Mouse (Mus musculus): ENCODE data around the gene Fxyd4.
A peak's percentile ranks its signal among the peaks of the same experiment; 100 is the strongest.

DNA sequence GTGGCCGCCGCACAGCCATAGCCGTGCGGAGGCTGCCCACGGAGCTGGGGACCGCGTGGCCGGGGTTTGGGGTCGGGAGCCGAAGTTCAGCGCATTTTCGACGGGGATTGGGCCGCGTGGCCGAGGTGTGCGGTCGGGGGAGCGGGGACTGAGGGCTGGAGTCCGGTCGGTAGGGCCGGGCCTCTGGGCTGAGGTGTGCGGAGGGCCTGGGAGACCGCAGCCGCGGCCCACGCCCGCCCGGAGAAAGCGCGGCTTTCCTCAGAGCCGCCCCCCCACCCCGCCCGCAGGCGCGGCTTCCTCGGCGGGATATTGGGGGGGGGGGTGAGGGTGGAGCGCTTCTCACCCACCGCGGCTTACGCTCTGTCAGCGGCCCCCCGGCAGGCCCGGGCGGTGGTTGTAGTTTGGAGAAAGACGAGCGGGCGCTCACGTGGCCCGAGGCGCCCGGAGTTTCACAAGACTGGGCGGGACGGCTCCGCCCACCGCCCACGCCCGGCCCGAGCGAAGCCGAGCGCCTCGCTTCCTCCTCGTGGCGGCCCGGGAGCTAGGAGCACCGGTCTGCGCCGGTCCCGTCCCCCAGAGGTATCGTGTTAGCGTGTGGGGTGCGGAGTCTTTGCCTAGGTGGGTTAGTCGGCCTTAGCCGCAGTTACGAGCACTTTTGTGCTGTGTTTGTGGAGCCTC is 30.1 kb downstream of the Fxyd4 start:
- TF ChIP-seq CTCF (IDR thresholded peaks at IDR 0.05; ENCODE audit: low read depth, low read length) (0 out of 2 replicates have a peak, but pooled peaks have one; percentile 2), POLR2A (IDR thresholded peaks at IDR 0.05; ENCODE audit: extremely low read depth, insufficient read depth, low read length) (peak; percentile 62; the same call in 1 of the 2 replicates)

Data from liver, adult 2 months (tissue).